Mouse (Mus musculus) hindbrain, embryonic 12.5 days (tissue): ENCODE measurements around the gene 1700019N19Rik. TPM values are rescaled to one million over a fixed set of nuclear protein-coding genes. Genes with fewer than 3 reads are reported as not detected.

Experiments used
- ATAC-seq: fragments of 200-750 bp; cut with Nextera tagmentation; 2 replicates; pipeline ENCODE4 v1.8.0; 2017; ENCODE audit warnings: moderate TSS enrichment; ENCODE audit not compliant: low FRiP score
- H3K27ac ChIP-seq: fragments of 300-500 bp; sonication (generic); 2 replicates; pipeline ENCODE4 v1.5.1; 2016; ENCODE audit warnings: mild to moderate bottlenecking
- H3K27me3 ChIP-seq: fragments of 300-500 bp; sonication (generic); 2 replicates; pipeline ENCODE4 v1.6.1; 2016; ENCODE audit warnings: mild to moderate bottlenecking
- H3K36me3 ChIP-seq: fragments of 300-500 bp; sonication (generic); 2 replicates; pipeline ENCODE4 v1.6.1; 2016; ENCODE audit warnings: mild to moderate bottlenecking
- H3K4me1 ChIP-seq: fragments of 300-500 bp; sonication (generic); 2 replicates; pipeline ENCODE4 v1.6.1; 2016
- H3K4me2 ChIP-seq: fragments of 300-500 bp; sonication (generic); replicated peaks from 2 replicates; pipeline ENCODE4 v1.6.1; 2016; ENCODE audit warnings: mild to moderate bottlenecking
- H3K4me3 ChIP-seq: fragments of 300-500 bp; sonication (generic); 2 replicates; pipeline ENCODE4 v1.5.1; 2016; ENCODE audit warnings: mild to moderate bottlenecking
- H3K9ac ChIP-seq: fragments of 300-500 bp; sonication (generic); 2 replicates; pipeline ENCODE4 v1.6.1; 2016; ENCODE audit warnings: mild to moderate bottlenecking, moderate library complexity
- H3K9me3 ChIP-seq: fragments of 300-500 bp; sonication (generic); replicated peaks from 2 replicates; pipeline ENCODE4 v1.6.1; 2016; ENCODE audit warnings: mild to moderate bottlenecking
- WGBS: fragments of 180-500 bp; shearing (Covaris S2); methylation state at CpG from one replicate; pipeline ENCODE4 v1.1.7; 2016; 5-methylcytosine and 5-hydroxymethylcytosine counted together
- polyA plus RNA-seq: library from polyadenylated mRNA; unstranded; fragments of >200 nt; fragmentation: Nextera tagmentation; extraction: Ambion mirVana; gene quantifications from 2 replicates; pipeline ENCODE4 v1.2.1, GENCODE M21; 2016

The 1700019N19Rik gene
- not detected in 2 replicates for polyA plus RNA-seq

DNA sequence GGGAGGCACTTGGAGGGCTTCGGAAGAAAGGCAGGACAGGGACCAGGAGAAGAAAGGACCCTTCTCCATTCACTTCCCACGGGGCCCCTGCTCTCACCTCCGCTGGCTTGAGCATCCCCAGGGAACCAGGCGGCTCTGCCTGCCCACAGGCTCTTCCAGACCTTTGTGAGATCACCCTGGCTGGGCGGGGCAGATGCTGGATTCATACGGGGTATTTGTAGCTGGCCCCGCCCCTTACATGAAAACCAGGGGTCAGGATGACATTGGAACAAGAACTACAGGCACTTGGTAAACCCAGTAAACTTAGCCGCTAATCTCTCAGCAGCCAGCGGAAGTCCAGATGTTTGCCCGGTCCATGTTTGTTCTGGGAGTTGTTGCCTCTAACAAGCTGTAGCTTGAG is at the start of gene 1700019N19Rik:
Gene 1700019N19Rik, minus strand, starts transcription at position 178 of the 400 bp plus-strand sequence.
- Histone ChIP-seq H3K9me3 (no peaks in the 10 kb centered on the region), H3K27me3 (no peaks in the 10 kb centered on the region), H3K4me2 (no peak within 1 kb of the TSS), H3K27ac (no peak within 1 kb of the TSS), H3K4me3 (no peak within 1 kb of the TSS), H3K36me3 (peaks cover 6% of the 10 kb centered on the region), H3K9ac (no peak within 1 kb of the TSS), H3K4me1 (0 out of 2 replicates have a peak, but pooled peaks cover 5% of the 10 kb centered on the region)
- ATAC-seq: no peak
- WGBS: 51% methylated on average over 10 of the region's 10 CpGs

DNA sequence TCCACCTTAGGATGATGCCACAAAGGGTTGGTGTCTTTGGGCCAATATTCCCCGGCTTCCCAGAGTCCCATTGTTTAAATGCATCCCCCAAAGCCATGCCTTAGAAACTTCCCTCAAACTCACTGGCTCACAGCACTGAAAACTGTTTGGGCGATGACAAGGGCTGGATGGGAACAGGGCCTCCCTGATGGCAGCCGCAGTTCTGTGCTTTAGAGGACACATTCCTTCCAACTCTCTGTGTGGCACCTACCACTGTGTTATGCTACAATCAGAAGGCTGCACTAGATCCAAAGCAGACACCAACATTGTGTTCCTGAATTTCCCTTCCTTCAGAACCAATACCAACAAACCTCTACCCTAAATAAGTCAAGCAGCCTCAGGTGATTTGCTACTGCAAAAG is 49.3 kb upstream of the 1700019N19Rik start:
- Histone ChIP-seq H3K36me3 (no peaks in the 10 kb centered on the region), H3K4me1 (peaks cover 27% of the 10 kb centered on the region), H3K9ac (no peak overlapping the region), H3K27ac (no peak overlapping the region), H3K27me3 (no peaks in the 10 kb centered on the region), H3K4me3 (no peak overlapping the region), H3K9me3 (no peaks in the 10 kb centered on the region), H3K4me2 (no peak overlapping the region)
- no peak for ATAC-seq
- 79% methylated on average over 3 of the region's 3 CpGs for WGBS

DNA sequence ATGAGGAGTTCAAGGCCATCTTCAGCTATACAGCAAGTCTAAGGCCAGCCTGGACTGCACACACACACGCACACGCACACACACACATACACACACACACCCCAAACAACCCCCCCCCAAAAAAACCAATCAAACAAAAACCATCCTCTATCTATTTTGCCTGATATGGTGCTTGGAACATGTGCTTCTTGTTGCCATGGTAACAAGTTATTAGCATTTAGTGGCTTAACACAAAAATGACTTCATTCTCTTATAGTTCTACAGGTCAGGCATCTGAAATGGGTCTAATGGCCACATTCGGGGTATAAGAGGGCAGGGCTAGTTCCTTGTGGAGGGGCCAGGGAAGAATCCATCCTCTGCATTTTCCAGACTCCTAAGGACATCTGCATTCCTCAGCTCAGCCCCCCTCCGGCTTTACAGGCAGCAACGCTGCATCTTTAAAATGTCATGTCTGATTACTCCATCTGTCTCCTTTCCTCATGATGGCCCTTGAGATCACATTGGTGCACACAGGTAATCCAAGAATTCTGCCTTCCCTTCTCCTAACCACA is 46.5 kb upstream of the 1700019N19Rik start:
- H3K27me3 ChIP-seq: no peaks in the 10 kb centered on the region
- no peak overlapping the region for H3K4me2 ChIP-seq
- no peak overlapping the region for H3K9ac ChIP-seq
- H3K9me3 ChIP-seq: no peaks in the 10 kb centered on the region
- H3K36me3 ChIP-seq: no peaks in the 10 kb centered on the region
- no peak overlapping the region for H3K4me3 ChIP-seq
- H3K27ac ChIP-seq: no peak overlapping the region
- 73% methylated on average over 5 of the region's 5 CpGs for WGBS
- H3K4me1 ChIP-seq: peaks cover 37% of the 10 kb centered on the region
- ATAC-seq: no peak

DNA sequence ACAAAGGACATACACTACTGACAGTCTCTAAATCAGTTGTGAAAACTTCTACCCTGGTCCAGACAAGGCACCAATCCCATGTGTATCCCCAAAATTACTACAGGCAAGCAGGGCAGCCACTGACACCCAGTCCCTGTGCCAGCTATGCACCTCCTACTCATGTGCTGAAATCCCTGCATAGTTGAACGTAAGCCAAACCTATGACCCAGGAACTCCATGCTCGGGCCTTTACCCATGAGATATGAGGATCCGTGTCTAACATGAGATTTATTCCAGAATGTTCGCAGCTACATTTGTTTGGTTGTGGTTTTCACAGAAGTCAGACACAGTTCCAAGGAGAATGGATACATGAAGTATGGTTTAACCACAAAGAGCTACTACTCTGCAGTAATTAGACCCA is 45.5 kb upstream of the 1700019N19Rik start:
- Histone ChIP-seq H3K27ac (no peak overlapping the region), H3K9me3 (no peaks in the 10 kb centered on the region), H3K27me3 (no peaks in the 10 kb centered on the region), H3K4me3 (no peak overlapping the region), H3K9ac (no peak overlapping the region), H3K36me3 (no peaks in the 10 kb centered on the region), H3K4me1 (peaks cover 37% of the 10 kb centered on the region), H3K4me2 (no peak overlapping the region)
- 84% methylated on average over 4 of the region's 4 CpGs for WGBS
- no peak for ATAC-seq

- 60% methylated on average over 3 of the region's 3 CpGs for WGBS
- Histone ChIP-seq H3K4me2 (no peak overlapping the region), H3K27me3 (no peaks in the 10 kb centered on the region), H3K4me3 (no peak overlapping the region), H3K27ac (no peak overlapping the region), H3K4me1 (peaks cover 39% of the 10 kb centered on the region), H3K9me3 (no peaks in the 10 kb centered on the region), H3K36me3 (no peaks in the 10 kb centered on the region), H3K9ac (no peak overlapping the region)
- ATAC-seq: peak; percentile 65
Observed at GRCm38 (mm10) chr19:58839345-58839744, 45.1 kb upstream of the 1700019N19Rik start.

DNA sequence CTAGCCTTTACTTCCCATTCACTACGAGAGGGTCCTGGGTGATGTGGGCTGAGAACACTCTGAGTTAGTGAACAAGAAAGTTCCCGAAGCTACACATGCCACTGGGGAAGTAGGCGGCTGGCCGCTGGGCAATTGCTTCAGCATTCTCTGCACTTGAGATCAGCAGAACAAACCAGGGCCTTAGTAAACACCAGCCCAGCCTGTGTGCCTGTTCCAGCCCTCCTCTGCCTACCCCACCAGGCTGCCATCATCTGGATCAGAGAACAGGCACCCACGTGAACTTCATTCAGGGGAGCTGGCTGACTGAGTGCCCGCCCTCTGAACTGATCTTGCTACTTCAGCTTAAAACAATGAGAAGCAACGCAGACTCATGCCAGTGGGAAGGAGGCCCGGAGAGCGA is 44.4 kb upstream of the 1700019N19Rik start:
- no peaks in the 10 kb centered on the region for H3K36me3 ChIP-seq
- ATAC-seq: no peak
- whole genome bisulfite sequencing: 66% methylated on average over 9 of the region's 9 CpGs
- no peak overlapping the region for H3K4me3 ChIP-seq
- H3K4me2 ChIP-seq: no peak overlapping the region
- H3K9me3 ChIP-seq: no peaks in the 10 kb centered on the region
- H3K27me3 ChIP-seq: no peaks in the 10 kb centered on the region
- H3K9ac ChIP-seq: no peak overlapping the region
- H3K27ac ChIP-seq: no peak overlapping the region
- H3K4me1 ChIP-seq: peaks cover 45% of the 10 kb centered on the region

DNA sequence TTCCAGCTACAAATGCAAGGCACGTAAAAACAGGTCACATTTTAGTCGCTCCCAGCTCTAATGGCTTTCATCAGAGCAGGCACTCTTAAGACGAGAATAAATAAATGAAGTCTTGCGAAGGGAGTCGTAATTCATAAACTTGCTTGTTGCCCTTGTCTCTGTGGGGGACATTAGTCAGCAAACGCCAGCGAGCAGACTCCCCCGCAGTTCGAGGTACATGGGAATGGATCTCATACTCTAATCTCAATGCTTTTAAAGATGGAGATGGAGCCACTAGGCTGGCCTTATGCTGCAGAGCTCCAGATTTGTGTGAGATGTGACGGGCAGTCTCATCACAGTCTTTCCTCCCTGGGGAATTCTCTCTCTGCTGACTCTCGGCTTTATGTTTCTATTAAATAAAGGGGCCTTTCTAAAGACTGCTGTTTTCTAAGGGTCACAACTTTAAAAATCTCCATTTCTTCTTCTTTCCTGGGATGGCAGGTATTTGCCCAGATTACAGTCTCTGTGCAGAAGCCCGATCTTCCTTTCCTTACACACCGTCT is 39.4 kb upstream of the 1700019N19Rik start:
- Histone ChIP-seq H3K9ac (no peak overlapping the region), H3K4me1 (peaks cover 38% of the 10 kb centered on the region), H3K9me3 (no peaks in the 10 kb centered on the region), H3K36me3 (no peaks in the 10 kb centered on the region), H3K27me3 (0 out of 2 replicates have a peak, but pooled peaks cover 1% of the 10 kb centered on the region), H3K27ac (peak overlapping the region; percentile 52), H3K4me2 (no peak overlapping the region), H3K4me3 (no peak overlapping the region)
- no peak for ATAC-seq
- WGBS: 58% methylated on average over 13 of the region's 13 CpGs

- H3K36me3 ChIP-seq: no peaks in the 10 kb centered on the region
- no peak overlapping the region for H3K27ac ChIP-seq
- no peaks in the 10 kb centered on the region for H3K9me3 ChIP-seq
- no peak for ATAC-seq
- H3K4me1 ChIP-seq: peaks cover 36% of the 10 kb centered on the region
- H3K9ac ChIP-seq: no peak overlapping the region
- H3K4me3 ChIP-seq: no peak overlapping the region
- no peak overlapping the region for H3K4me2 ChIP-seq
- 0 out of 2 replicates have a peak, but pooled peaks cover 3% of the 10 kb centered on the region for H3K27me3 ChIP-seq
- WGBS: 85% methylated on average over 2 of the region's 2 CpGs
Observed at GRCm38 (mm10) chr19:58832988-58833387, 38.7 kb upstream of the 1700019N19Rik start.

DNA sequence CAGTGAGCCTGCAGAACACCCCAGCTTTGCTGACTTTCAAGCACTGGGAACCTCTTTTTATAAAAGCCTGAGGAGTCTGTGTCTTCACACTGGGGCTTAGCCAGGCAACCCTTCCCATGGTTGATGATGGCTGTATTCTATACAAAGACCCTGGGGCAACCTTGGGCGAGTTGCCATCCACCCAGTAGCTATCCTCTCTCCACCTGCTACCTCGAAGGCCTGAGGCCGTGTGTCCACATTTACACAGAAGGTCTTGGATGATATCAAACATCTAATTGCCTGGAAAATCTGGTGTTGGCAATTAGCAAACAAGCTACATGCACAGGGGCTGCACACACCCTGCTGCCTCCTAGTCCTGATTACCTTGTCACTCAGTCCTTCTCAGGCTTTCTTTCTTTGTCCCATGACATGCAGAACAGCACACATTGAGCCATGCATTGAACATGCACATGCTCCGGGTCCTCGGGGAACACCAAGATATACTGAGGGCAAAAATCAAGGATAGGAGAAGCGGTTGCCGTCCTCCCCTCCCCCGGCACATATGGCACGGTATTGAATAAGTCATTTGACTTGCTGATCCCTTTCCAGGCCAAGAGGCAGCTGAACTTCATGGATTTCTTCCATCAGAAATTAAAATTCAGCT is 37.1 kb upstream of the 1700019N19Rik start:
- H3K4me1 ChIP-seq: peaks cover 39% of the 10 kb centered on the region
- 59% methylated on average over 9 of the region's 9 CpGs for WGBS

GRCm38 (mm10) chr19:58830182-58830581 is 35.9 kb upstream of the 1700019N19Rik start:
- H3K27me3 ChIP-seq: peaks cover 6% of the 10 kb centered on the region; the same call in 1 of the 2 replicates

More for the DNA sequence above, 37.1 kb upstream of the 1700019N19Rik start:
- Histone ChIP-seq H3K9ac (no peak overlapping the region), H3K27ac (peak overlapping the region; percentile 70), H3K27me3 (peaks cover 5% of the 10 kb centered on the region; the same call in 1 of the 2 replicates), H3K36me3 (no peaks in the 10 kb centered on the region), H3K4me2 (no peak overlapping the region), H3K4me3 (no peak overlapping the region), H3K9me3 (no peaks in the 10 kb centered on the region)
- peak; percentile 74 for ATAC-seq

DNA sequence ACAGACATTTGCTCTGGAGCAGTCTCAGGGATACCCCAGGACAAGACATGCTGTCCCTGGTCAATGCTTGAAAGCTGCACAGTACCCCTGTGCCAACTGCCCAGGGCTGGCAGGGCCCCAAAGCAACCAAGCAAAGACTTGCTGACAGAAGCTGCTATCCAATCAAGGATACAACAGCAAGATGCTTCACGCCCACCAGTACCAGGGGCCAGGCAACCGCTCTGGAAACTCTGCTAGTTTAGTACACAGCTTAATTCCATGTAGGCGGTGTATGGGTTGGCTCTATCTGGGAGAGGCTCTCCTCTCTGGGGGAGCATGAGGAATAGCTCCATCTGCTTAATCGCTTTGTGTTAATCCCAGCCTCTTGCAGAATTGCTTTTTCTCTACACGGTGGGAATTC is 35.3 kb upstream of the 1700019N19Rik start:
- H3K36me3 ChIP-seq: 0 out of 2 replicates have a peak, but pooled peaks cover 4% of the 10 kb centered on the region
- peaks cover 6% of the 10 kb centered on the region; the same call in 1 of the 2 replicates for H3K27me3 ChIP-seq
- H3K4me1 ChIP-seq: peaks cover 35% of the 10 kb centered on the region
- no peak overlapping the region for H3K4me2 ChIP-seq
- ATAC-seq: no peak
- H3K9me3 ChIP-seq: no peaks in the 10 kb centered on the region
- no peak overlapping the region for H3K4me3 ChIP-seq
- no peak overlapping the region for H3K9ac ChIP-seq
- no peak overlapping the region for H3K27ac ChIP-seq
- WGBS: 76% methylated on average over 5 of the region's 5 CpGs

More at GRCm38 (mm10) chr19:58830182-58830581, 35.9 kb upstream of the 1700019N19Rik start:
- Histone ChIP-seq H3K36me3 (0 out of 2 replicates have a peak, but pooled peaks cover 2% of the 10 kb centered on the region), H3K4me2 (no peak overlapping the region), H3K27ac (no peak overlapping the region), H3K9ac (no peak overlapping the region), H3K4me1 (peaks cover 35% of the 10 kb centered on the region), H3K9me3 (no peaks in the 10 kb centered on the region), H3K4me3 (no peak overlapping the region)
- ATAC-seq: no peak
- WGBS: 95% methylated on average over 7 of the region's 7 CpGs

DNA sequence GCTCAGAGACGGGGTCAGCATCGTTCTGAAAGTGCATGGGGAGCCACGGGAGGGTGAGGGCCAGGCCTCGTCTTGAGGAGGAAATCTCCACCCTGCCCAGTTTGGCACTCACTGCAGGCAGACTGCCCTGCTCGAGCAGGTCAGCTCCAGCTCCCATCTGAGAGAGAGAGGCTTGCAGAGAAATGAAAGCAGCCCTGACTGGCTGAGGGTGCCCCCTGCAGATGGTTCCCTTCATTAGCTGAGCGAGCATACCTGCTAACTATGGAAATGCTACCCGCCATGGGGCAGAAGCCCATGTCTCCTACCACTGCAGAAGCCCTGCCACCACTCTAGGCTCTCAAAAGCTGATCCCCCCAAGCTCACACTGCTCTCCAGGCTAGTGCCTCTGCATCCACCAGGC is 33.4 kb upstream of the 1700019N19Rik start:
- no peak overlapping the region for H3K4me2 ChIP-seq
- 50% methylated on average over 7 of the region's 7 CpGs for WGBS
- peaks cover 32% of the 10 kb centered on the region for H3K4me1 ChIP-seq
- peaks cover 6% of the 10 kb centered on the region; the same call in 1 of the 2 replicates for H3K27me3 ChIP-seq
- H3K27ac ChIP-seq: no peak overlapping the region
- H3K9ac ChIP-seq: no peak overlapping the region
- H3K4me3 ChIP-seq: no peak overlapping the region
- no peak for ATAC-seq
- H3K36me3 ChIP-seq: 0 out of 2 replicates have a peak, but pooled peaks cover 14% of the 10 kb centered on the region
- H3K9me3 ChIP-seq: no peaks in the 10 kb centered on the region
